Mouse (Mus musculus) myocyte (in vitro differentiated cells): ENCODE measurements around the gene Gabbr2.

Experiments
- CEBPB ChIP-seq: IDR thresholded peaks from 2 replicates; pipeline ENCODE4 v1.6.1; 2011; ENCODE audit warnings: mild to moderate bottlenecking, moderate library complexity; ENCODE audit not compliant: poor library complexity, insufficient read depth, severe bottlenecking
- E2F4 ChIP-seq: IDR thresholded peaks from one replicate; pipeline ENCODE4 v1.6.1; 2011; ENCODE audit warnings: mild to moderate bottlenecking, control low read depth, moderate library complexity; ENCODE audit not compliant: insufficient read depth
- MAX ChIP-seq: IDR thresholded peaks from one replicate; pipeline ENCODE4 v1.6.1; 2011; ENCODE audit warnings: low read depth, mild to moderate bottlenecking, control low read depth
- MYOD1 ChIP-seq, 3 experiments: IDR thresholded peaks; one replicate each; pipeline ENCODE4 v1.6.1; 2011; ENCODE audit warnings: control low read depth in 2 of 3, low read depth in 2 of 3, mild to moderate bottlenecking in 2 of 3, moderate library complexity in 1 of 3; ENCODE audit not compliant: insufficient read length in 2 of 3, control insufficient read depth in 1 of 3
- POLR2A ChIP-seq: IDR thresholded peaks from one replicate; pipeline ENCODE4 v1.6.1; 2011; ENCODE audit warnings: low read depth, mild to moderate bottlenecking, control low read depth, moderate library complexity; ENCODE audit not compliant: insufficient read length
- REST ChIP-seq: IDR thresholded peaks from one replicate; pipeline ENCODE4 v1.6.1; 2011; ENCODE audit warnings: mild to moderate bottlenecking, control low read depth, moderate library complexity; ENCODE audit not compliant: insufficient read depth, insufficient read length
- SRF ChIP-seq: IDR thresholded peaks from one replicate; pipeline ENCODE4 v1.6.1; 2011; ENCODE audit warnings: low read depth; ENCODE audit not compliant: control insufficient read depth, insufficient read length
- TCF12 ChIP-seq: IDR thresholded peaks from one replicate; pipeline ENCODE4 v1.6.1; 2011; ENCODE audit warnings: mild to moderate bottlenecking, control low read depth; ENCODE audit not compliant: poor library complexity, insufficient read depth, severe bottlenecking
- TCF3 ChIP-seq: IDR thresholded peaks from one replicate; pipeline ENCODE4 v1.6.1; 2011; ENCODE audit warnings: low read depth, control low read depth; ENCODE audit not compliant: insufficient read length
- USF1 ChIP-seq: IDR thresholded peaks from one replicate; pipeline ENCODE4 v1.6.1; 2011; ENCODE audit warnings: low read depth, mild to moderate bottlenecking, control low read depth, moderate library complexity

DNA sequence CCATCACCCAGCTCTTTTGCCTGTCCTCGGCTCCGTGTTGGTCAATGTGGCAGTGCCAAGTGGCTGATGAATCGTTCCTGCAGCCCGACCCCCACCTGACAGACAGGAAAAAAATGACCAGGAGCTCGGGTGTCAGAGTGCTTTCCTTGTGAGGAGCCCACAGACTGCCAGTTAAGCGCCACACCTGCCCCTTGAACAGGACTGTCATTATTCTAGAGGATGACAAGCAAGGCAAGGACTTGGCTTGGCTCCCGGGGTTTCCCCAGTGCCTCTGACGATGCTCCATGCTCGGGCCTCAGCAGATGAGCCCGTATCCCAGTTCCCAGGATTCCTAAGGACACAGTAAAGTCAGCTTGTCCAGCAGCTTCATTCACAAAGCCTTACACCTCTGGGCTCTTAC is 20.8 kb upstream of the Gabbr2 start:
- no peak for TF ChIP-seq TCF12
- TF ChIP-seq POLR2A = no peak
- no peak for TF ChIP-seq MAX
- TF ChIP-seq MYOD1 (IDR thresholded peaks at IDR 0.05; ENCODE audit: control insufficient read depth in 1 of 3, insufficient read length in 2 of 3, low read depth in 2 of 3) = no peak
- TF ChIP-seq USF1 = no peak
- TF ChIP-seq CEBPB = no peak
- no peak for TF ChIP-seq E2F4
- TF ChIP-seq SRF = no peak
- no peak for TF ChIP-seq TCF3
- no peak for TF ChIP-seq REST
